Mouse (Mus musculus): ENCODE data around the gene Cldn15.
A peak's percentile ranks its signal among the peaks of the same experiment; 100 is the strongest.
"Not testable (repeated sequence)": the region's sequence is repeated elsewhere in the genome, so short reads cannot be mapped to it uniquely, and the experiment has no call there.

Cldn15 gene

GRCm38 (mm10) chr5:136931896-136932295, 34.5 kb upstream of the Cldn15 start:
- Histone ChIP-seq H3K4me1 (replicated peaks; ENCODE audit: low read depth, low read length) (peaks cover 83% of the 10 kb centered on the region), H3K9me3 (ENCODE audit: low read length) (no peaks in the 10 kb centered on the region), H3K36me3 (ENCODE audit: insufficient read depth, low read length) (peaks cover 78% of the 10 kb centered on the region), H3K4me3 (replicated peaks; ENCODE audit: low read length) (0 out of 2 replicates have a peak overlapping the region, but pooled peaks have one; percentile 4), H3K27me3 (ENCODE audit: insufficient read depth, low read length) (no peaks in the 10 kb centered on the region)
- TF ChIP-seq POU5F1 (IDR thresholded peaks at IDR 0.05; ENCODE audit: borderline replicate concordance, low read length) (no peak), CTCF (conservative IDR thresholded peaks at IDR 0.05; ENCODE audit: low read length) (no peak), NANOG (IDR thresholded peaks at IDR 0.05; ENCODE audit: borderline replicate concordance, low read length) (no peak)

- peaks cover 4% of the 10 kb centered on the region for H3K9me3 ChIP-seq (ENCODE audit: low read length)
- peaks cover 73% of the 10 kb centered on the region for H3K36me3 ChIP-seq (ENCODE audit: insufficient read depth, low read length)
- peaks cover 82% of the 10 kb centered on the region for H3K4me1 ChIP-seq (replicated peaks; ENCODE audit: low read depth, low read length)
- TF ChIP-seq CTCF (conservative IDR thresholded peaks at IDR 0.05; ENCODE audit: low read length) (no peak), POU5F1 (IDR thresholded peaks at IDR 0.05; ENCODE audit: borderline replicate concordance, low read length) (no peak), NANOG (IDR thresholded peaks at IDR 0.05; ENCODE audit: borderline replicate concordance, low read length) (no peak)
- H3K27me3 ChIP-seq (ENCODE audit: insufficient read depth, low read length) = no peaks in the 10 kb centered on the region
- H3K4me3 ChIP-seq (replicated peaks; ENCODE audit: low read length) = no peak overlapping the region
These were observed 33.5 kb upstream of the Cldn15 start for GRCm38 (mm10) chr5:136932956-136933355.

GRCm38 (mm10) chr5:136933930-136934329, 32.5 kb upstream of the Cldn15 start:
- Histone ChIP-seq H3K27me3 (ENCODE audit: insufficient read depth, low read length) (no peaks in the 10 kb centered on the region), H3K4me3 (replicated peaks; ENCODE audit: low read length) (peak overlapping the region; percentile 48), H3K36me3 (ENCODE audit: insufficient read depth, low read length) (peaks cover 76% of the 10 kb centered on the region), H3K4me1 (replicated peaks; ENCODE audit: low read depth, low read length) (peaks cover 82% of the 10 kb centered on the region), H3K9me3 (ENCODE audit: low read length) (peaks cover 12% of the 10 kb centered on the region)
- TF ChIP-seq CTCF (conservative IDR thresholded peaks at IDR 0.05; ENCODE audit: low read length) = no peak
- no peak for TF ChIP-seq NANOG (IDR thresholded peaks at IDR 0.05; ENCODE audit: borderline replicate concordance, low read length)
- TF ChIP-seq POU5F1 (IDR thresholded peaks at IDR 0.05; ENCODE audit: borderline replicate concordance, low read length) = no peak

GRCm38 (mm10) chr5:136935905-136936695, 30.3 kb upstream of the Cldn15 start:
- peaks cover 20% of the 10 kb centered on the region for H3K9me3 ChIP-seq (ENCODE audit: low read length)
- TF ChIP-seq CTCF (conservative IDR thresholded peaks at IDR 0.05; ENCODE audit: low read length) (peak; percentile 56), NANOG (IDR thresholded peaks at IDR 0.05; ENCODE audit: borderline replicate concordance, low read length) (peak; percentile 62; the same call in 1 of the 2 replicates), POU5F1 (IDR thresholded peaks at IDR 0.05; ENCODE audit: borderline replicate concordance, low read length) (no peak)
- peak overlapping the region; percentile 37 for H3K4me3 ChIP-seq (replicated peaks; ENCODE audit: low read length)
- H3K4me1 ChIP-seq (replicated peaks; ENCODE audit: low read depth, low read length) = peaks cover 63% of the 10 kb centered on the region
- H3K27me3 ChIP-seq (ENCODE audit: insufficient read depth, low read length) = no peaks in the 10 kb centered on the region
- peaks cover 61% of the 10 kb centered on the region for H3K36me3 ChIP-seq (ENCODE audit: insufficient read depth, low read length)

- Histone ChIP-seq H3K27me3 (ENCODE audit: insufficient read depth, low read length) (no peaks in the 10 kb centered on the region), H3K4me1 (replicated peaks; ENCODE audit: low read depth, low read length) (peaks cover 58% of the 10 kb centered on the region), H3K4me3 (replicated peaks; ENCODE audit: low read length) (no peak overlapping the region), H3K36me3 (ENCODE audit: insufficient read depth, low read length) (peaks cover 56% of the 10 kb centered on the region), H3K9me3 (ENCODE audit: low read length) (peaks cover 20% of the 10 kb centered on the region)
- TF ChIP-seq CTCF (conservative IDR thresholded peaks at IDR 0.05; ENCODE audit: low read length) = no peak
- no peak for TF ChIP-seq NANOG (IDR thresholded peaks at IDR 0.05; ENCODE audit: borderline replicate concordance, low read length)
- TF ChIP-seq POU5F1 (IDR thresholded peaks at IDR 0.05; ENCODE audit: borderline replicate concordance, low read length) = no peak
These were observed 29.7 kb upstream of the Cldn15 start for GRCm38 (mm10) chr5:136936750-136937149.

GRCm38 (mm10) chr5:136937621-136938020, 28.8 kb upstream of the Cldn15 start:
- H3K9me3 ChIP-seq (ENCODE audit: low read length) = peaks cover 20% of the 10 kb centered on the region
- TF ChIP-seq POU5F1 (IDR thresholded peaks at IDR 0.05; ENCODE audit: borderline replicate concordance, low read length) (no peak), NANOG (IDR thresholded peaks at IDR 0.05; ENCODE audit: borderline replicate concordance, low read length) (no peak), CTCF (conservative IDR thresholded peaks at IDR 0.05; ENCODE audit: low read length) (no peak)

GRCm38 (mm10) chr5:136939284-136939683, 27.1 kb upstream of the Cldn15 start:
- Histone ChIP-seq H3K36me3 (ENCODE audit: insufficient read depth, low read length) (peaks cover 56% of the 10 kb centered on the region), H3K4me3 (replicated peaks; ENCODE audit: low read length) (no peak overlapping the region), H3K9me3 (ENCODE audit: low read length) (peaks cover 24% of the 10 kb centered on the region), H3K4me1 (replicated peaks; ENCODE audit: low read depth, low read length) (peaks cover 57% of the 10 kb centered on the region), H3K27me3 (ENCODE audit: insufficient read depth, low read length) (no peaks in the 10 kb centered on the region)
- peak; percentile 88 for TF ChIP-seq CTCF (conservative IDR thresholded peaks at IDR 0.05; ENCODE audit: low read length)
- TF ChIP-seq NANOG (IDR thresholded peaks at IDR 0.05; ENCODE audit: borderline replicate concordance, low read length) = no peak
- TF ChIP-seq POU5F1 (IDR thresholded peaks at IDR 0.05; ENCODE audit: borderline replicate concordance, low read length) = no peak

More at GRCm38 (mm10) chr5:136937621-136938020, 28.8 kb upstream of the Cldn15 start:
- peaks cover 58% of the 10 kb centered on the region for H3K4me1 ChIP-seq (replicated peaks; ENCODE audit: low read depth, low read length)
- H3K27me3 ChIP-seq (ENCODE audit: insufficient read depth, low read length) = no peaks in the 10 kb centered on the region
- H3K4me3 ChIP-seq (replicated peaks; ENCODE audit: low read length) = no peak overlapping the region
- H3K36me3 ChIP-seq (ENCODE audit: insufficient read depth, low read length) = peaks cover 56% of the 10 kb centered on the region

GRCm38 (mm10) chr5:136940029-136940428, 26.4 kb upstream of the Cldn15 start:
- H3K27me3 ChIP-seq (ENCODE audit: insufficient read depth, low read length); H3K4me3 ChIP-seq (replicated peaks; ENCODE audit: low read length): not testable (repeated sequence)
- Histone ChIP-seq H3K4me1 (replicated peaks; ENCODE audit: low read depth, low read length) (peaks cover 57% of the 10 kb centered on the region), H3K9me3 (ENCODE audit: low read length) (peaks cover 24% of the 10 kb centered on the region), H3K36me3 (ENCODE audit: insufficient read depth, low read length) (peaks cover 58% of the 10 kb centered on the region)
